Mouse (Mus musculus): ENCODE results near the gene Ccdc177. TPM values are rescaled to one million over a fixed set of nuclear protein-coding genes. Genes with fewer than 3 reads are reported as not detected.

The Ccdc177 gene
- total and polyA plus RNA-seq, 3 experiments = not detected

DNA sequence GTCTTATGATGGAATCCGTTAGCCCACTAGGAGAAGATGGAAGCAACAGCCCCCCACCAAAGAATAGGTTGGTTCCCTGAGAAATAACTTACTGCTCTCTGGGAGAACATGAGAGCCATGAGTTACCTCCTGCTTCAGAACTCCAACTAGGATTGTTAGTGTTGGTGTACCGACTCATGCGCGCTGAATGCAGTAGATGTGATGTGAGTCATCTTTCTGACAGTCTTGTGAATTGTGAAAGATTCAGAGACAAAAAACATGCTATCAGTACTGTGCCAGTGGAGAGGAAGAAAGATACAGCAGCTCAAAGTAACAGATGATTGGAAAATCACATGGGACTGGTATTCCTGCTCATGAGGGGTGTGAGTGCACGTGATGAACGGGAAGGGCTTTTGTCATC is 8.9 kb downstream of the Ccdc177 start:
- H3K36me3 ChIP-seq (ENCODE audit: control insufficient read depth in 1 of 2, insufficient read depth in 2 of 2, low read length in 2 of 2) = 0 out of 4 replicates have a peak, but pooled peaks cover 0 to 3% of the 10 kb centered on the region in 2 experiments
- TF ChIP-seq RCOR1 (IDR thresholded peaks at IDR 0.05; ENCODE audit: low read depth, low read length) (no peak), ETS1 (IDR thresholded peaks at IDR 0.05; ENCODE audit: low read depth, low read length) (0 out of 2 replicates have a peak, but pooled peaks have one; percentile 9)
- no peak overlapping the region for H3K27ac ChIP-seq (ENCODE audit: control insufficient read depth, low read depth, low read length)
- no peaks in the 10 kb centered on the region for H3K27me3 ChIP-seq (ENCODE audit: control insufficient read depth in 1 of 2, insufficient read depth in 2 of 2, low read length in 2 of 2)
- H3K4me1 ChIP-seq (ENCODE audit: control insufficient read depth in 1 of 2, insufficient read depth in 2 of 2, low read length in 2 of 2) = peaks cover 0 to 10% of the 10 kb centered on the region in 2 experiments; a peak in 1 of 4 replicates
- DNase-seq (ENCODE audit: low read depth, low spot score) = no peak
- no peak overlapping the region for H3K4me3 ChIP-seq (ENCODE audit: control insufficient read depth in 1 of 2, insufficient read depth in 1 of 2, low read depth in 2 of 2, low read length in 2 of 2)
- H3K9me3 ChIP-seq (replicated peaks; ENCODE audit: insufficient read depth, low read length) = no peaks in the 10 kb centered on the region
- H3K79me2 ChIP-seq (ENCODE audit: control insufficient read depth, insufficient read depth, low read length, poor library complexity) = no peaks in the 10 kb centered on the region
- no peak overlapping the region for H3K9ac ChIP-seq (ENCODE audit: control insufficient read depth, low read depth, low read length, poor library complexity, severe bottlenecking)

DNA sequence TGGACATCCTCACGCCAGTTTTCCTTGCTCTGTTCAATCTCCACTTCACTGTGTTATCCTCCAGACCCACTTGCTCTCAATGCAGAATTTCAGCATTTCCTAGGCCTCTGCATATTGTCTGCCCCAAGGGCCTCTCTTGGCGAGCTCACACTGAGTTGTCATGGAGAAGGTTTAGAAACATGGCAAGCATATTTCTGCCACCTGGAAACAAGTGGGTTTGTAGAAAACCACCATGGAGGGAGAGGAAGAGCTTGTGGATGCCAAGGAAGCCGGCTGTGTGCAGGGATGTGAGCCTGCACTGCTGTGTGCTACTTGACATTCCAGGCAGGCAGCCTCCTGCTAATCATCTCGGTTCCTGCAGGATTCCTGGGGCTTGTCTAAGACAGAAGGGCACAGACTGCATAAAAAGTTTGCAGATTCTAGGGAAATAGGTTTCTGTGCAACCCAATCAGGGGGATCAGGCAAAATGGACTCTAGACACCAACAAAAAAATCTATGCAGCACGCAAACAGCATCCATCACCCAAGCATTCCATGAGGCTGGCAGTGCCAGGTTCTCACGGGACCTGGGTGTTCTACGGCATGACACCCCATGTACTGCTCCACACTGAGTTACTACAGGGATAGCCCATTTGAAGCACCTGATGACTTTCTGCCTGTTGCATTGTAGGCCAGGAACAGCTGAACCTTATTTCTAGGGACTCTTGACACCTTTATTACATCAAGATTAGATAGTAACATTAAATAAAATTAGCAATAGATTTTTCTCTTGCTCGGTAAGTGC is 14.3 kb downstream of the Ccdc177 start:
- Histone ChIP-seq H3K9me3 (replicated peaks; ENCODE audit: insufficient read depth, low read length) (no peaks in the 10 kb centered on the region), H3K36me3 (ENCODE audit: control insufficient read depth in 1 of 2, insufficient read depth in 2 of 2, low read length in 2 of 2) (no peaks in the 10 kb centered on the region), H3K4me1 (ENCODE audit: control insufficient read depth in 1 of 2, insufficient read depth in 2 of 2, low read length in 2 of 2) (no peaks in the 10 kb centered on the region; a peak in 1 of 4 replicates), H3K27me3 (ENCODE audit: control insufficient read depth in 1 of 2, insufficient read depth in 2 of 2, low read length in 2 of 2) (no peaks in the 10 kb centered on the region), H3K9ac (ENCODE audit: control insufficient read depth, low read depth, low read length, poor library complexity, severe bottlenecking) (no peak overlapping the region), H3K27ac (ENCODE audit: control insufficient read depth, low read depth, low read length) (no peak overlapping the region), H3K4me3 (ENCODE audit: control insufficient read depth in 1 of 2, insufficient read depth in 1 of 2, low read depth in 2 of 2, low read length in 2 of 2) (no peak overlapping the region), H3K79me2 (ENCODE audit: control insufficient read depth, insufficient read depth, low read length, poor library complexity) (no peaks in the 10 kb centered on the region)
- no peak for DNase-seq (ENCODE audit: low read depth, low spot score)
- TF ChIP-seq HCFC1 (IDR thresholded peaks at IDR 0.05; ENCODE audit: low read depth, low read length) (no peak), ELF1 (IDR thresholded peaks at IDR 0.05; ENCODE audit: low read depth, low read length) (no peak)

DNA sequence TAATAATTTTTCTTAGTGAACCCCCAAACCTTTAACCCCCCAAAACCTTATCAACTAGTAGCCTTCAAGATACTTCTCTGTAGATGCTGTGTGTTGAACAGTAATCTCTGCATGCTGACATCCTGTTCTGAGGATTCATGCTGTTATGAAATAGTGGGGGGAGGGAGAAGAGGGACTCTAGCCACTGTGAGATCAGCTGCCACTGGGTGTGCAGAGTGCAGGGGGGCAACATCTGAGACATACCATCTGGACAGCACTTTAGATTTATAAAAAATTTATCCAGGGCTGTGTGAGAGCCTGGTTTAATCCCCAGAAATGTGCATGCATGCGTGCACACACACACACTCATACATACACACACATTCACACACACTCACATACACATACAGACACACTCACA is 15.9 kb downstream of the Ccdc177 start:
- H3K27me3 ChIP-seq (ENCODE audit: control insufficient read depth in 1 of 2, insufficient read depth in 2 of 2, low read length in 2 of 2) = no peaks in the 10 kb centered on the region; a peak in 1 of 4 replicates

More for the DNA sequence above, 15.9 kb downstream of the Ccdc177 start:
- Histone ChIP-seq H3K27ac (ENCODE audit: control insufficient read depth, low read depth, low read length) (no peak overlapping the region), H3K79me2 (ENCODE audit: control insufficient read depth, insufficient read depth, low read length, poor library complexity) (no peaks in the 10 kb centered on the region), H3K4me1 (ENCODE audit: control insufficient read depth in 1 of 2, insufficient read depth in 2 of 2, low read length in 2 of 2) (no peaks in the 10 kb centered on the region; a peak in 1 of 4 replicates), H3K4me3 (ENCODE audit: control insufficient read depth in 1 of 2, insufficient read depth in 1 of 2, low read depth in 2 of 2, low read length in 2 of 2) (no peak overlapping the region), H3K9me3 (replicated peaks; ENCODE audit: insufficient read depth, low read length) (no peaks in the 10 kb centered on the region), H3K9ac (ENCODE audit: control insufficient read depth, low read depth, low read length, poor library complexity, severe bottlenecking) (no peak overlapping the region), H3K36me3 (ENCODE audit: control insufficient read depth in 1 of 2, insufficient read depth in 2 of 2, low read length in 2 of 2) (no peaks in the 10 kb centered on the region)
- TF ChIP-seq BHLHE40 (IDR thresholded peaks at IDR 0.05; ENCODE audit: borderline replicate concordance, low read depth, low read length) = no peak
- TF ChIP-seq ELF1 (IDR thresholded peaks at IDR 0.05; ENCODE audit: low read depth, low read length) = no peak
- no peak for TF ChIP-seq CHD2 (IDR thresholded peaks at IDR 0.05; ENCODE audit: low read length)
- TF ChIP-seq USF2 (IDR thresholded peaks at IDR 0.05; ENCODE audit: borderline replicate concordance in 1 of 2, insufficient read depth in 1 of 2, low read depth in 1 of 2, low read length in 2 of 2) = no peak
- no peak for TF ChIP-seq SMC3 (IDR thresholded peaks at IDR 0.05; ENCODE audit: low read depth, low read length)
- no peak for TF ChIP-seq ZMIZ1 (IDR thresholded peaks at IDR 0.05; ENCODE audit: low read depth, low read length)
- TF ChIP-seq MAZ (IDR thresholded peaks at IDR 0.05; ENCODE audit: low read depth, low read length) = no peak
- no peak for TF ChIP-seq EP300 (IDR thresholded peaks at IDR 0.05; ENCODE audit: low read depth in 1 of 2, low read length in 2 of 2)
- TF ChIP-seq ZNF384 (IDR thresholded peaks at IDR 0.05; ENCODE audit: low read depth, low read length) = no peak
- no peak for TF ChIP-seq GATA1 (IDR thresholded peaks at IDR 0.05; ENCODE audit: low read depth, low read length)
- TF ChIP-seq UBTF (IDR thresholded peaks at IDR 0.05; ENCODE audit: borderline replicate concordance, insufficient read depth, low read depth, low read length) = no peak
- no peak for TF ChIP-seq ZKSCAN1 (IDR thresholded peaks at IDR 0.05; ENCODE audit: low read depth, low read length)
- TF ChIP-seq TCF12 (IDR thresholded peaks at IDR 0.05; ENCODE audit: low read depth, low read length) = no peak
- no peak for TF ChIP-seq HCFC1 (IDR thresholded peaks at IDR 0.05; ENCODE audit: low read depth, low read length)
- no peak for TF ChIP-seq POLR2AphosphoS5 (IDR thresholded peaks at IDR 0.05; ENCODE audit: borderline replicate concordance, low read depth, low read length)
- no peak for TF ChIP-seq JUND (IDR thresholded peaks at IDR 0.05; ENCODE audit: low read depth, low read length)
- DNase-seq (ENCODE audit: low read depth, low spot score) = no peak
